9 mouse cellular contexts compared by ENCODE assay signal in genomic region chr17:24708646-24709045, GRCm38 (mm10). TPM values are rescaled to one million over a fixed set of nuclear protein-coding genes. Genes with fewer than 3 reads are reported as not detected.
A peak's percentile ranks its signal among the peaks of the same experiment; 100 is the strongest.
DNase-seq lines count a peak whose midpoint lies in the region; ATAC-seq and TF ChIP-seq lines count a peak whose summit lies in the region.
"Had no signal": no experiment of that assay in that cellular context is flagged by ENCODE, and none has a peak within 500 bp of the region (broad histone marks: within the 10 kb centered on the region; RNA-seq: fewer than 3 reads in every experiment).

No protein-coding gene starts in this region.

- H3K36me3 ChIP-seq in intestine, embryonic 16.5 days (ENCODE audit: control insufficient read depth, insufficient read depth, low read length), result peaks cover 10% of the 10 kb centered on the region; the same call in 1 of the 2 replicates
- peaks cover 8% of the 10 kb centered on the region for H3K36me3 ChIP-seq in intestine, embryonic 15.5 days
- peaks cover 15% of the 10 kb centered on the region; the same call in 1 of the 2 replicates for H3K36me3 ChIP-seq in liver, postnatal 0 days (replicated peaks; ENCODE audit: insufficient read depth, low read length)

- WGBS in intestine, embryonic 16.5 days, result 31% methylated on average over 2 of the region's 2 CpGs
- 34% methylated on average over 2 of the region's 2 CpGs for WGBS in intestine, embryonic 15.5 days
- 19% methylated on average over 2 of the region's 2 CpGs for WGBS in liver, postnatal 0 days (ENCODE audit: insufficient replicate concordance)

- TF ChIP-seq EP300 in liver, postnatal 0 days (IDR thresholded peaks at IDR 0.05; ENCODE audit: low read depth), result no peak

- no peak; the same call in 1 of the 2 replicates for TF ChIP-seq CTCF in brain, embryonic 14.5 days (IDR thresholded peaks at IDR 0.05; ENCODE audit: borderline replicate concordance, extremely low read depth, insufficient read depth, insufficient read length)
- peak; percentile 68 for TF ChIP-seq CTCF in liver, postnatal 0 days (IDR thresholded peaks at IDR 0.05; ENCODE audit: low read depth)

- no peak overlapping the region for H3K4me2 ChIP-seq in intestine, embryonic 16.5 days (ENCODE audit: low read depth, low read length)
- no peak overlapping the region; the same call in 1 of the 2 replicates for H3K4me2 ChIP-seq in intestine, embryonic 15.5 days (replicated peaks)
- H3K4me2 ChIP-seq in liver, postnatal 0 days (ENCODE audit: low read depth, low read length), result peak overlapping the region; percentile 93; the same call in 1 of the 2 replicates

- peak; percentile 78 for DNase-seq in CD4-positive, CD25-positive, alpha-beta regulatory T cell, adult 2 months (ENCODE audit: low read depth, low spot score)
- DNase-seq in brain, embryonic 14.5 days (ENCODE audit: low read depth), result peak; percentile 59
- peak; percentile 13 for DNase-seq in liver, postnatal 0 days
- DNase-seq in urinary bladder, postnatal 14 days (ENCODE audit: low spot score), result no peak
- DNase-seq in right cerebral cortex, postnatal 10 days (ENCODE audit: low spot score in 2 of 2), result no peak
- no peak for DNase-seq in testis, postnatal 14 days (ENCODE audit: low spot score)

- H3K9me3 ChIP-seq in intestine, embryonic 16.5 days (ENCODE audit: control insufficient read depth, low read length), result no peaks in the 10 kb centered on the region
- H3K9me3 ChIP-seq in intestine, embryonic 15.5 days, result no peaks in the 10 kb centered on the region
- no peaks in the 10 kb centered on the region for H3K9me3 ChIP-seq in liver, postnatal 0 days (ENCODE audit: low read length)

- ATAC-seq in intestine, embryonic 16.5 days, result no peak
- ATAC-seq in intestine, embryonic 15.5 days, result no peak
- ATAC-seq in liver, postnatal 0 days, result no peak

- TF ChIP-seq POLR2A in brain, embryonic 14.5 days (IDR thresholded peaks at IDR 0.05; ENCODE audit: borderline replicate concordance, extremely low read depth, insufficient read depth, insufficient read length, poor library complexity, severe bottlenecking), result no peak

- peaks cover 10% of the 10 kb centered on the region; the same call in 1 of the 2 replicates for H3K4me1 ChIP-seq in intestine, embryonic 16.5 days (ENCODE audit: control insufficient read depth, insufficient read depth, low read length)
- H3K4me1 ChIP-seq in intestine, embryonic 15.5 days (replicated peaks), result peaks cover 6% of the 10 kb centered on the region; the same call in 1 of the 2 replicates
- H3K4me1 ChIP-seq in liver, postnatal 0 days (ENCODE audit: insufficient read depth), result peaks cover 14% of the 10 kb centered on the region

- H3K9ac ChIP-seq in intestine, embryonic 16.5 days (ENCODE audit: low read depth, low read length), result no peak overlapping the region
- no peak overlapping the region for H3K9ac ChIP-seq in intestine, embryonic 15.5 days
- H3K9ac ChIP-seq in liver, postnatal 0 days (replicated peaks), result no peak overlapping the region

- peak overlapping the region; percentile 64; the same call in 1 of the 2 replicates for H3K4me3 ChIP-seq in intestine, embryonic 16.5 days (ENCODE audit: low read length)
- H3K4me3 ChIP-seq in intestine, embryonic 15.5 days (replicated peaks), result no peak overlapping the region
- H3K4me3 ChIP-seq in liver, postnatal 0 days (ENCODE audit: low read depth, low read length), result no peak overlapping the region

- no peaks in the 10 kb centered on the region for H3K27me3 ChIP-seq in intestine, embryonic 16.5 days (replicated peaks; ENCODE audit: control insufficient read depth, insufficient read depth, low read length)
- H3K27me3 ChIP-seq in intestine, embryonic 15.5 days (replicated peaks), result no peaks in the 10 kb centered on the region
- no peaks in the 10 kb centered on the region for H3K27me3 ChIP-seq in liver, postnatal 0 days (ENCODE audit: insufficient read depth, low read length)

- H3K27ac ChIP-seq in intestine, embryonic 16.5 days (ENCODE audit: low read length), result no peak overlapping the region
- H3K27ac ChIP-seq in intestine, embryonic 15.5 days, result no peak overlapping the region
- H3K27ac ChIP-seq in liver, postnatal 0 days (ENCODE audit: low read depth), result no peak overlapping the region

RNA-seq across cellular contexts. Expression of gene Tbl3, which starts 1.2 kb away (rescaled TPM):
- polyA plus RNA-seq in intestine, embryonic 16.5 days (2015; fragmentation: Nextera tagmentation; extraction: Ambion mirVana), result 63.5 and 68.4 TPM in 2 replicates
- 67.3 and 67.5 TPM in 2 replicates for polyA plus RNA-seq in intestine, embryonic 15.5 days (2015; fragmentation: Nextera tagmentation; extraction: Ambion mirVana)
- polyA plus RNA-seq in brain, embryonic 14.5 days (2012; rRNA removed), result 75.0 and 95.7 TPM in 2 replicates
- 18.1 and 21.5 TPM in 2 replicates for polyA plus RNA-seq in liver, postnatal 0 days (2015; fragmentation: Nextera tagmentation; extraction: Ambion mirVana)

RNA-seq across cellular contexts. Expression of gene Rnf151, which starts 9.2 kb away (rescaled TPM):
- polyA plus RNA-seq in intestine, embryonic 16.5 days (2015; fragmentation: Nextera tagmentation; extraction: Ambion mirVana), result 0.15 TPM in 1 of 2 replicates, not detected in the other
- 0.11 and 0.19 TPM in 2 replicates for polyA plus RNA-seq in intestine, embryonic 15.5 days (2015; fragmentation: Nextera tagmentation; extraction: Ambion mirVana)
- 0.54 and 0.64 TPM in 2 replicates for polyA plus RNA-seq in brain, embryonic 14.5 days (2012; rRNA removed)
- polyA plus RNA-seq in liver, postnatal 0 days (2015; fragmentation: Nextera tagmentation; extraction: Ambion mirVana), result not detected in 2 replicates
- polyA plus RNA-seq: neural tube, embryonic 14.5 days had no signal

RNA-seq across cellular contexts. Expression of gene Rps2, which starts 9.3 kb away (rescaled TPM):
- 1,425 and 1,515 TPM in 2 replicates for polyA plus RNA-seq in intestine, embryonic 16.5 days (2015; fragmentation: Nextera tagmentation; extraction: Ambion mirVana)
- polyA plus RNA-seq in intestine, embryonic 15.5 days (2015; fragmentation: Nextera tagmentation; extraction: Ambion mirVana), result 1,514 and 1,667 TPM in 2 replicates
- polyA plus RNA-seq in brain, embryonic 14.5 days (2012; rRNA removed), result 1,770 and 1,849 TPM in 2 replicates
- polyA plus RNA-seq in liver, postnatal 0 days (2015; fragmentation: Nextera tagmentation; extraction: Ambion mirVana), result 819 and 856 TPM in 2 replicates

RNA-seq across cellular contexts. Expression of gene Noxo1, which starts 12.6 kb away (rescaled TPM):
- polyA plus RNA-seq in intestine, embryonic 16.5 days (2015; fragmentation: Nextera tagmentation; extraction: Ambion mirVana), result 17.7 and 19.0 TPM in 2 replicates
- 10.3 and 10.4 TPM in 2 replicates for polyA plus RNA-seq in intestine, embryonic 15.5 days (2015; fragmentation: Nextera tagmentation; extraction: Ambion mirVana)
- 7.6 and 10.7 TPM in 2 replicates for polyA plus RNA-seq in brain, embryonic 14.5 days (2012; rRNA removed)
- 0.51 and 0.58 TPM in 2 replicates for polyA plus RNA-seq in liver, postnatal 0 days (2015; fragmentation: Nextera tagmentation; extraction: Ambion mirVana)

RNA-seq across cellular contexts. Expression of gene Gfer, which starts 12.7 kb away (rescaled TPM):
- 47.3 and 48.5 TPM in 2 replicates for polyA plus RNA-seq in intestine, embryonic 16.5 days (2015; fragmentation: Nextera tagmentation; extraction: Ambion mirVana)
- 41.8 and 45.9 TPM in 2 replicates for polyA plus RNA-seq in intestine, embryonic 15.5 days (2015; fragmentation: Nextera tagmentation; extraction: Ambion mirVana)
- 28.8 and 29.2 TPM in 2 replicates for polyA plus RNA-seq in brain, embryonic 14.5 days (2012; rRNA removed)
- polyA plus RNA-seq in liver, postnatal 0 days (2015; fragmentation: Nextera tagmentation; extraction: Ambion mirVana), result 46.5 and 50.7 TPM in 2 replicates

Comparison
In these comparisons a context has a peak if more than half of its experiments do, and no peak if none do; other contexts are left out.
1. DNase-seq: peak in CD4-positive, CD25-positive, alpha-beta regulatory T cell, adult 2 months (single experiment), brain, embryonic 14.5 days (single experiment) and liver, postnatal 0 days (single experiment); none in urinary bladder, postnatal 14 days (single experiment), right cerebral cortex, postnatal 10 days (0 of 2) and testis, postnatal 14 days (single experiment).